Mouse (Mus musculus) MEL (cell line): ENCODE results near the gene Tmeff1. TPM values are rescaled to one million over a fixed set of nuclear protein-coding genes. Genes with fewer than 3 reads are reported as not detected.

ENCODE experiments used
- DNase-seq: peaks from one replicate; pipeline ENCODE4 v3.0.0; 2011; ENCODE audit warnings: low read depth, low spot score
- H3K27ac ChIP-seq: 2 replicates; pipeline ENCODE4 v1.5.1; 2012; ENCODE audit warnings: low read depth, mild to moderate bottlenecking, control low read depth, low read length, moderate library complexity; ENCODE audit not compliant: control insufficient read depth
- H3K27me3 ChIP-seq, 2 experiments: fragments of 150-350 bp in 1 of 2; sonication (generic) in 1 of 2; 2 replicates each; pipeline ENCODE4 v1.6.1; 2012; ENCODE audit warnings: low read length in 2 of 2, mild to moderate bottlenecking in 2 of 2, improper control_type of control experiment in 1 of 2, moderate library complexity in 1 of 2; ENCODE audit not compliant: insufficient read depth in 2 of 2, control insufficient read depth in 1 of 2
- H3K36me3 ChIP-seq, 2 experiments: 2 replicates each; pipeline ENCODE4 v1.6.1; 2012 to 2014; ENCODE audit warnings: low read length in 2 of 2, improper control_type of control experiment in 1 of 2, inconsistent platforms in 1 of 2, mild to moderate bottlenecking in 1 of 2; ENCODE audit not compliant: insufficient read depth in 2 of 2, control insufficient read depth in 1 of 2
- H3K4me1 ChIP-seq, 2 experiments: fragments of 150-350 bp in 1 of 2; sonication (generic) in 1 of 2; 2 replicates each; pipeline ENCODE4 v1.6.1; 2012; ENCODE audit warnings: low read length in 2 of 2, improper control_type of control experiment in 1 of 2, mild to moderate bottlenecking in 1 of 2; ENCODE audit not compliant: insufficient read depth in 2 of 2, control insufficient read depth in 1 of 2
- H3K4me3 ChIP-seq, 2 experiments: fragments of 150-350 bp in 1 of 2; sonication (generic) in 1 of 2; 2 replicates each; pipeline ENCODE4 v1.5.1; 2012; ENCODE audit warnings: low read depth in 2 of 2, low read length in 2 of 2, mild to moderate bottlenecking in 2 of 2, moderate library complexity in 2 of 2, control low read depth in 1 of 2, improper control_type of control experiment in 1 of 2; ENCODE audit not compliant: control insufficient read depth in 1 of 2, insufficient read depth in 1 of 2
- H3K79me2 ChIP-seq: 2 replicates; pipeline ENCODE4 v1.6.1; 2012; ENCODE audit warnings: mild to moderate bottlenecking, low read length, moderate library complexity; ENCODE audit not compliant: control insufficient read depth, poor library complexity, insufficient read depth
- H3K9ac ChIP-seq: 2 replicates; pipeline ENCODE4 v1.6.1; 2012; ENCODE audit warnings: low read depth, mild to moderate bottlenecking, control low read depth, low read length, moderate library complexity; ENCODE audit not compliant: control insufficient read depth, poor library complexity, severe bottlenecking
- H3K9me3 ChIP-seq: fragments of 150-350 bp; sonication (generic); replicated peaks from 2 replicates; pipeline ENCODE4 v1.6.1; 2012; ENCODE audit warnings: mild to moderate bottlenecking, low read length, improper control_type of control experiment, moderate library complexity; ENCODE audit not compliant: insufficient read depth
- CHD2 ChIP-seq: IDR thresholded peaks from 2 replicates; pipeline ENCODE4 v1.6.1; 2011; ENCODE audit warnings: low read length, improper control_type of control experiment
- CTCF ChIP-seq, 3 experiments: IDR thresholded peaks in 2 of 3; conservative IDR thresholded peaks in 1 of 3; 2 replicates each; pipeline ENCODE4 v1.5.1; 2011 to 2012; ENCODE audit warnings: low read length in 3 of 3, low read depth in 2 of 3, mild to moderate bottlenecking in 2 of 3, improper control_type of control experiment in 1 of 3, inconsistent platforms in 1 of 3, mixed read lengths in 1 of 3, moderate library complexity in 1 of 3; ENCODE audit not compliant: control insufficient read depth in 1 of 3, insufficient read depth in 1 of 3, poor library complexity in 1 of 3, severe bottlenecking in 1 of 3
- ELF1 ChIP-seq: IDR thresholded peaks from 2 replicates; pipeline ENCODE4 v1.6.1; 2014; ENCODE audit warnings: low read depth, mild to moderate bottlenecking, inconsistent platforms, low read length, improper control_type of control experiment, moderate library complexity
- EP300 ChIP-seq, 2 experiments: IDR thresholded peaks; 2 replicates each; pipeline ENCODE4 v1.6.1; 2011; ENCODE audit warnings: improper control_type of control experiment in 2 of 2, low read length in 2 of 2, low read depth in 1 of 2, mild to moderate bottlenecking in 1 of 2
- ETS1 ChIP-seq: IDR thresholded peaks from 2 replicates; pipeline ENCODE4 v1.6.1; 2012; ENCODE audit warnings: low read depth, mild to moderate bottlenecking, inconsistent platforms, low read length, improper control_type of control experiment, moderate library complexity
- GABPA ChIP-seq: IDR thresholded peaks from 2 replicates; pipeline ENCODE4 v1.6.1; 2012; ENCODE audit warnings: low read depth, mild to moderate bottlenecking, inconsistent platforms, low read length, improper control_type of control experiment, moderate library complexity
- GATA1 ChIP-seq: IDR thresholded peaks from 2 replicates; pipeline ENCODE4 v1.6.1; 2011; ENCODE audit warnings: low read depth, low read length, improper control_type of control experiment
- JUND ChIP-seq: IDR thresholded peaks from 2 replicates; pipeline ENCODE4 v1.6.1; 2011; ENCODE audit warnings: low read depth, mild to moderate bottlenecking, improper control_type of control experiment, low read length
- KAT2A ChIP-seq: conservative IDR thresholded peaks from 2 replicates; pipeline ENCODE4 v1.6.1; 2012; ENCODE audit warnings: low read depth, low read length, improper control_type of control experiment, inconsistent platforms
- MAFK ChIP-seq: IDR thresholded peaks from 2 replicates; pipeline ENCODE4 v1.6.1; 2011; ENCODE audit warnings: low read depth, mild to moderate bottlenecking, low read length, improper control_type of control experiment, borderline replicate concordance
- MAX ChIP-seq: IDR thresholded peaks from 2 replicates; pipeline ENCODE4 v1.6.1; 2011; ENCODE audit warnings: low read length, improper control_type of control experiment
- MEF2A ChIP-seq: IDR thresholded peaks from 2 replicates; pipeline ENCODE4 v1.6.1; 2014; ENCODE audit warnings: low read depth, mild to moderate bottlenecking, inconsistent platforms, low read length, improper control_type of control experiment; ENCODE audit not compliant: poor library complexity, insufficient replicate concordance, severe bottlenecking; ENCODE audit errors: extremely low read depth
- MXI1 ChIP-seq: IDR thresholded peaks from 2 replicates; pipeline ENCODE4 v1.6.1; 2011; ENCODE audit warnings: mild to moderate bottlenecking, low read depth, low read length, improper control_type of control experiment
- MYC ChIP-seq: IDR thresholded peaks from 2 replicates; pipeline ENCODE4 v1.6.1; 2011; ENCODE audit warnings: low read depth, mild to moderate bottlenecking, low read length, improper control_type of control experiment, moderate library complexity
- NELFE ChIP-seq: IDR thresholded peaks from 2 replicates; pipeline ENCODE4 v1.6.1; 2011; ENCODE audit warnings: low read depth, low read length, improper control_type of control experiment
- POLR2AphosphoS2 ChIP-seq: IDR thresholded peaks from 2 replicates; pipeline ENCODE4 v1.6.1; 2011; ENCODE audit warnings: low read length, improper control_type of control experiment
- POLR2AphosphoS5 ChIP-seq: IDR thresholded peaks from 2 replicates; pipeline ENCODE4 v1.6.1; 2012; ENCODE audit warnings: low read depth, borderline replicate concordance, mild to moderate bottlenecking, inconsistent platforms, low read length, moderate library complexity, mixed read lengths
- RAD21 ChIP-seq: IDR thresholded peaks from 2 replicates; pipeline ENCODE4 v1.6.1; 2011; ENCODE audit warnings: mild to moderate bottlenecking, low read depth, low read length, improper control_type of control experiment
- RCOR1 ChIP-seq: IDR thresholded peaks from 2 replicates; pipeline ENCODE4 v1.6.1; 2012; ENCODE audit warnings: low read depth, mild to moderate bottlenecking, inconsistent platforms, low read length, improper control_type of control experiment
- SIN3A ChIP-seq: IDR thresholded peaks from 2 replicates; pipeline ENCODE4 v1.6.1; 2012; ENCODE audit warnings: low read length, improper control_type of control experiment, inconsistent platforms
- TCF12 ChIP-seq: IDR thresholded peaks from 2 replicates; pipeline ENCODE4 v1.6.1; 2014; ENCODE audit warnings: low read depth, mild to moderate bottlenecking, inconsistent platforms, low read length, improper control_type of control experiment, moderate library complexity
- UBTF ChIP-seq: IDR thresholded peaks from 2 replicates; pipeline ENCODE4 v1.6.1; 2012; ENCODE audit warnings: low read depth, mild to moderate bottlenecking, inconsistent platforms, low read length, improper control_type of control experiment, moderate library complexity, borderline replicate concordance; ENCODE audit not compliant: insufficient read depth
- USF2 ChIP-seq, 2 experiments: IDR thresholded peaks; 2 replicates each; pipeline ENCODE4 v1.6.1; 2011 to 2012; ENCODE audit warnings: improper control_type of control experiment in 2 of 2, low read length in 2 of 2, borderline replicate concordance in 1 of 2, inconsistent platforms in 1 of 2, low read depth in 1 of 2, mild to moderate bottlenecking in 1 of 2; ENCODE audit not compliant: insufficient read depth in 1 of 2
- ZC3H11A ChIP-seq: IDR thresholded peaks from 2 replicates; pipeline ENCODE4 v1.6.1; 2012; ENCODE audit warnings: low read depth, mild to moderate bottlenecking, inconsistent platforms, low read length, improper control_type of control experiment
- ZKSCAN1 ChIP-seq: IDR thresholded peaks from 2 replicates; pipeline ENCODE4 v1.6.1; 2012; ENCODE audit warnings: low read depth, mild to moderate bottlenecking, inconsistent platforms, low read length, improper control_type of control experiment, moderate library complexity
- ZMIZ1 ChIP-seq: IDR thresholded peaks from 2 replicates; pipeline ENCODE4 v1.6.1; 2012; ENCODE audit warnings: low read depth, mild to moderate bottlenecking, inconsistent platforms, low read length, improper control_type of control experiment, moderate library complexity
- ZNF384 ChIP-seq: IDR thresholded peaks from 2 replicates; pipeline ENCODE4 v1.6.1; 2012; ENCODE audit warnings: low read depth, mild to moderate bottlenecking, inconsistent platforms, low read length, improper control_type of control experiment
- polyA plus RNA-seq, 2 experiments: library from polyadenylated mRNA; stranded (reverse) in 1 of 2; unstranded in 1 of 2; fragments of >175 nt in 1 of 2; fragments of >200 nt in 1 of 2; gene quantifications; 2 replicates each; pipeline versions ENCODE4 v1.2.1 to v1.2.4; 2012; ENCODE audit warnings: low replicate concordance in 2 of 2, low read depth in 1 of 2; ENCODE audit not compliant: insufficient read length in 2 of 2, insufficient read depth in 1 of 2, missing spikeins in 1 of 2
- total RNA-seq: library from RNA; depleted of rRNA; stranded (reverse); fragments of 300-350 nt; gene quantifications from 2 replicates; pipeline ENCODE4 v1.2.3, GENCODE M21; 2012

The Tmeff1 gene
- total and polyA plus RNA-seq, 3 experiments: not detected

- Histone ChIP-seq H3K79me2 (no peaks in the 10 kb centered on the region), H3K4me3 (no peak overlapping the region), H3K9ac (no peak overlapping the region), H3K27ac (no peak overlapping the region), H3K27me3 (no peaks in the 10 kb centered on the region), H3K4me1 (no peaks in the 10 kb centered on the region), H3K9me3 (no peaks in the 10 kb centered on the region), H3K36me3 (no peaks in the 10 kb centered on the region)
- TF ChIP-seq EP300 (IDR thresholded peaks at IDR 0.05; ENCODE audit: low read depth in 1 of 2, low read length in 2 of 2): no peak
- TF ChIP-seq GATA1: no peak
- TF ChIP-seq MXI1: no peak
- no peak for TF ChIP-seq RAD21
- no peak for TF ChIP-seq ETS1
- no peak for TF ChIP-seq SIN3A
- TF ChIP-seq ZC3H11A: no peak
- TF ChIP-seq MYC: no peak
- TF ChIP-seq MAX: no peak
- no peak for TF ChIP-seq KAT2A
- no peak for TF ChIP-seq USF2 (IDR thresholded peaks at IDR 0.05; ENCODE audit: borderline replicate concordance in 1 of 2, insufficient read depth in 1 of 2, low read depth in 1 of 2, low read length in 2 of 2)
- TF ChIP-seq ZNF384: no peak
- no peak for TF ChIP-seq RCOR1
- no peak for TF ChIP-seq CHD2
- DNase-seq: no peak
Observed at GRCm38 (mm10) chr4:48624961-48625360, 40.0 kb downstream of the Tmeff1 start.

- no peaks in the 10 kb centered on the region for H3K9me3 ChIP-seq
- DNase-seq: no peak
- H3K4me1 ChIP-seq: no peaks in the 10 kb centered on the region
- H3K4me3 ChIP-seq: no peak overlapping the region
- H3K36me3 ChIP-seq: no peaks in the 10 kb centered on the region
- TF ChIP-seq ZNF384 (no peak), ZKSCAN1 (no peak), NELFE (no peak), ETS1 (no peak), MAX (no peak), MEF2A (no peak), GABPA (no peak), ELF1 (no peak), USF2 (IDR thresholded peaks at IDR 0.05; ENCODE audit: borderline replicate concordance in 1 of 2, insufficient read depth in 1 of 2, low read depth in 1 of 2, low read length in 2 of 2) (no peak), EP300 (IDR thresholded peaks at IDR 0.05; ENCODE audit: low read depth in 1 of 2, low read length in 2 of 2) (no peak), RCOR1 (no peak), CTCF (IDR thresholded peaks at IDR 0.05 in 2 of 3, conservative IDR thresholded peaks at IDR 0.05 in 1 of 3; ENCODE audit: control insufficient read depth in 1 of 3, insufficient read depth in 1 of 3, low read depth in 2 of 3, low read length in 3 of 3, poor library complexity in 1 of 3, severe bottlenecking in 1 of 3) (no peak), POLR2AphosphoS2 (no peak), JUND (no peak), ZMIZ1 (no peak), MAFK (no peak), UBTF (no peak), TCF12 (no peak), GATA1 (no peak), POLR2AphosphoS5 (no peak)
- H3K79me2 ChIP-seq: no peaks in the 10 kb centered on the region
- no peak overlapping the region for H3K9ac ChIP-seq
- H3K27me3 ChIP-seq: no peaks in the 10 kb centered on the region; a peak in 1 of 4 replicates
- no peak overlapping the region for H3K27ac ChIP-seq
Observed at GRCm38 (mm10) chr4:48625836-48626235, 40.9 kb downstream of the Tmeff1 start.
